Mouse (Mus musculus) brain, adult 2 months (tissue): ENCODE measurements around the gene Snorc.

Source experiments
- DNase-seq: peaks from one replicate; pipeline ENCODE4 v3.0.0; 2011; ENCODE audit warnings: low read depth, low spot score

Snorc gene

GRCm38 (mm10) chr1:87510166-87510691 lies 40.2 kb downstream of the Snorc start:
- DNase-seq: peak; percentile 72

- DNase-seq: no peak
Observed at GRCm38 (mm10) chr1:87510845-87511244, 40.8 kb downstream of the Snorc start.

DNA sequence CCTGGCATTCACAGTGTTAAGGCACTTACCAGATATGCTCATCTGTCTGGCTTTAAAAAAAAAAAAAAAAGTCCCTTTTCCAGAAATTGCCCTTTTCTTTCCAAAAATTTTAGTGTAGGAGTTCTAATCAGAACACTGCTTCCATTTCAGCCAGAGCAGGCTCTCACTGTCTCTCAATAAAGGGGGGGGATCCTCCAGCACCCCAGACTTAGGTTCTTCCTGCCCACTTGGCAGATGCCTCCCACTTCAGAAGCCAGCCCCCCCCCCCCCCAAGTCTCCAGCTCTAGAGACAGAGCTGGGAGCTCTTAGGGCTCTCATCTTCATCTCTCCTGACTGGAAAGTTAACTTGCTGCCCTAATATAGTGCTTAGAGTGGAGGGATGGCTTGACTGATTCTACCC lies 50.4 kb downstream of the Snorc start:
- peak; percentile 78 for DNase-seq

DNA sequence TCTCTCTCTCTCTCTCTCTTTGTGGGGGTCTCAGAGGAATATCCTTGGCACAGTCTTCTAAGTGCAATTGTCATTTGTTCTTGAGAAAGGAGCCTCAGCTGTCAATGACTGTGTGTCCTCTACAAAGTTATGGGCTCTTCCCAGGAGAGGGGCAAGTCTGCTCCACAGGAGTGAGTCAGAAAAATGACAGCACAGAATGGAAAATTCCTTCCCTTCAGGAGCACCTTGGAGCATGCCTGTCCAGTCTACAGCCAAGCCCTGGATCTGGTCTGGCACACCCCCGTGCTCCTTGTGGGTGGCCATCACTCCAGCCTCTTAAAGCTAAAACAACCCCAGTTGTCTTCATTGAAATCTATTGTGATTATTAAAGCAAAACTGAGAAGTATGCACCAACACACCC lies 51.5 kb downstream of the Snorc start:
- DNase-seq: peak; percentile 68

DNA sequence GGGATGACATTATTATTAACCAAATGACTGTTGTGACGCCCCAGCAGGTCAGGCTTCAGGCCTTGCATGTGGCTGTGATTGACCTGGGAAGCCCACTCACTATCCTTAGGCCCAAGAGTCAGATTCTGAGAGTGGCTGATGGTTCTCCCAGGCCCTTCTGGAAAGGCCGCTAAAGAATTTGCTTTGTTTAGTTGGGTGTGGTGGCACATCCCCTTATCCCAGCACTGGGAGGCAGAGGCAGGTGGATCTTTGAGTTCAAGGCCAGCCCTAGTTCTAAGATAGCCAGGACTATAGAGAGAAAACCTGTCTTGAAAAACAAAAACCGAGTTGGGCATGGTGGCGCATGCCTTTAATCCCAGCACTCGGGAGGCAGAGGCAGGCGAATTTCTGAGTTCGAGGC lies 55.0 kb downstream of the Snorc start:
- no peak for DNase-seq
